Mouse (Mus musculus) megakaryocyte, embryonic 14.5 days (primary cell): ENCODE results near the gene Ksr1. TPM values are rescaled to one million over a fixed set of nuclear protein-coding genes. Genes with fewer than 3 reads are reported as not detected.
"Not testable (repeated sequence)": the region's sequence is repeated elsewhere in the genome, so short reads cannot be mapped to it uniquely, and the experiment has no call there.

Experiments used
- H3K27me3 ChIP-seq: replicated peaks from 2 replicates; pipeline ENCODE3; 2012; ENCODE audit warnings: inconsistent platforms
- H3K36me3 ChIP-seq: replicated peaks from 2 replicates; pipeline ENCODE3; 2012; ENCODE audit warnings: low read length, inconsistent platforms, mixed read lengths
- H3K4me1 ChIP-seq: 2 replicates; pipeline ENCODE4 v1.6.1; 2012; ENCODE audit warnings: inconsistent platforms
- H3K4me3 ChIP-seq: replicated peaks from 2 replicates; pipeline ENCODE3; 2012; ENCODE audit warnings: moderate library complexity, mild to moderate bottlenecking, inconsistent platforms
- H3K9me3 ChIP-seq: 2 replicates; pipeline ENCODE4 v1.6.1; 2012; ENCODE audit warnings: inconsistent platforms
- FLI1 ChIP-seq: IDR thresholded peaks from 2 replicates; pipeline ENCODE4 v1.6.1; 2012; ENCODE audit warnings: low read length, inconsistent platforms, mixed read lengths
- GATA1 ChIP-seq: IDR thresholded peaks from 3 replicates; pipeline ENCODE4 v1.6.1; 2012; ENCODE audit warnings: mixed read lengths, low read length, inconsistent platforms, borderline replicate concordance
- polyA plus RNA-seq: library from polyadenylated mRNA; stranded (reverse); fragments of >175 nt; gene quantifications from 2 replicates; pipeline ENCODE4 v1.2.3, GENCODE M21; 2012; ENCODE audit warnings: low replicate concordance; ENCODE audit not compliant: insufficient read depth

Gene Ksr1
- polyA plus RNA-seq, 1 experiment, result 46.5 TPM

DNA sequence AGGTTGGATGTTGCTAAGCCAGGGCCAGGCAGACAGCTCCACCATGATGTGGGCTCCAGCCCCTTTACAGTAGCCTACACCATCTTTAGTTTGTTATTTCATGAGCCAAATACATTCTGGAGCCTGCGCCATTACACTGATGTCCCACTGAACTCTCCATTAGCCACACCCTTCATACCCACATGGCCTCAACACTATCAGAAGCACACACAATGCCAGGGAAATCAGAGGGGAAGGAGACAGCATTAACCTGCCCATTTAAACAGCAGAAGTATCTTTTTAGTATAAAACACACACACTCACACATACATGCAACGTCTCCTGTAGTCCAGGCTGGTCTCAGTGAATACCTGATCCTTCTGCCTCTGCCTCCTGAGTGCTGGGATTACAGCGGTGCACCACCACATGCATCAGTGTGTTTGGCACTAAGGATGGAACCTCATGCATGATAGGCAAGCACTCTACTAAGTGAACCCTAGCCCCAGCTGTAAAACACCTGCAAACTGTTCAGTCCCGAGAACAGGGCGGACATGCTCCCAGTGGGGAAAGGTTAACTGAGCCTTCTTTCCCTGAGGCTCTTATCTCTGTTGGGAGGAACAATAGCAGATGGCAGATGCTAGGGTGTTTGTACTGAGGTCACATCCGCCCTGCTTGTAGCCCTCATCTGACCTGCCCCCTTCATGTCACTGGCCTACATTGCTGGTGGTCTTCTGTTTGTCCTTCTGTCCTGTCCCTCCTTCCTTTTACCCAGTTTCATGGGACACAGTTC is 138.0 kb downstream of the Ksr1 start:
- TF ChIP-seq FLI1 (no peak), GATA1 (no peak)
- Histone ChIP-seq H3K9me3 (peaks cover 8% of the 10 kb centered on the region), H3K27me3 (no peaks in the 10 kb centered on the region), H3K4me3 (no peak overlapping the region), H3K36me3 (peaks cover 16% of the 10 kb centered on the region), H3K4me1 (peaks cover 45% of the 10 kb centered on the region)

- not testable (repeated sequence) for H3K36me3 ChIP-seq, H3K9me3 ChIP-seq, H3K27me3 ChIP-seq, H3K4me3 ChIP-seq
- peaks cover 53% of the 10 kb centered on the region for H3K4me1 ChIP-seq
Observed at GRCm38 (mm10) chr11:79007356-79007755, 138.9 kb downstream of the Ksr1 start.

DNA sequence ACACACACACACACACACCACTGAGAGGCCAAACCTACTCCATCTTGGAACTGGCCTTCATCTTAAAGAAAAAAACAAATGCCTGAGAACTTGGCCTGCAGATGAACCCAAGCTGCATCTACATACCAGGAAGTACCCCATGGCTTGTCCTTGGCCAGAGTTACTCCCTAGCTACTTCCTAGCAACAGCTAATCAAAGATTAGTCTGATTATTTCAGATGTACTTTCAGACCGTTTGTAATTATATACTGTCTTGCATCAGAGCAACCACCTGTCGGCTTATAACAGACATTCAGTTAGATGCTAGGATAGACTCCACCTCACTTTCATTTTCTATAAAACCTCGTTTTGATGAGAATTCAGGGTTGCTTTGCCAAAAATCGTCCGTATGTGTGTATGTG is 139.8 kb downstream of the Ksr1 start:
- H3K36me3 ChIP-seq, result no peaks in the 10 kb centered on the region
- peaks cover 62% of the 10 kb centered on the region for H3K4me1 ChIP-seq
- no peaks in the 10 kb centered on the region for H3K27me3 ChIP-seq
- TF ChIP-seq FLI1, result no peak
- TF ChIP-seq GATA1, result no peak
- no peaks in the 10 kb centered on the region for H3K9me3 ChIP-seq
- no peak overlapping the region for H3K4me3 ChIP-seq

DNA sequence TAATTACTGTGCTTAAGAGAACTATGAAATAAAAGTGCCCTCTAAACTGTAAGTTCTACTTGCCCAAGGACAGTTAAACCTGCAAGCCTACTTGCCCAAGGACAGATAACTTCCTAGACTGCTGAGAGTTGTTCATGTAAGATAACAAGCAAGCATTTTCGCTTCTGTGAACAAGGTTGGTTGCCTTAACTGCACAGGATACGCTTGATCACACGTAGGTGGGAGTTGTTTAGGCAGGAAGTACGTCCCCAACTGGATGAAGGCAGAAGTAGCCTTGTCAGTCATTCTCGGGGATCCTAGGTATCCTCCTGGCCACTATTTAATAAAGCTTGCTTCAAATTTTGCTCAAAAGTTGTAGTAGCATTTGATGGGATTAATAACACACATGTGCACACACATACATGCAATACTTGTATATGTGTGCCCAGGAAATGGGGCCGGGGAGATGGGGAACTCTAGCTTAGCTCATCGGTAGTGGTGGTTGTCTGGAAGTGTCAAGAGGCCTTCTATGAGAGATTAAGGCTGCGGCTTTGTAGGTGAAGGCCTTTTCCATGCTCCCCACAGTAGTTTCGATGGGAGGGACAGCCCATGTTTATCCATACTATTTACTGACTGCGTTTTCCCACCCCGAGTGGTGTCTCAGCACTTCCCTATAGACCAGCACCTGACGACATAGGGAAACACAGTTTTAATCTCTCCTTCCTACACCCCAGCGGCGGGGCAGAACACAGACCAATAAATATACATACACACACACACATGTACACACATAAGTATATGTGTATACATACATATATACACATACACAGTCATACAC is 140.4 kb downstream of the Ksr1 start:
- H3K4me1 ChIP-seq, result peaks cover 62% of the 10 kb centered on the region
- no peak overlapping the region for H3K4me3 ChIP-seq
- H3K36me3 ChIP-seq, result no peaks in the 10 kb centered on the region
- H3K9me3 ChIP-seq, result no peaks in the 10 kb centered on the region
- no peaks in the 10 kb centered on the region for H3K27me3 ChIP-seq
- TF ChIP-seq GATA1 (no peak), FLI1 (no peak)

DNA sequence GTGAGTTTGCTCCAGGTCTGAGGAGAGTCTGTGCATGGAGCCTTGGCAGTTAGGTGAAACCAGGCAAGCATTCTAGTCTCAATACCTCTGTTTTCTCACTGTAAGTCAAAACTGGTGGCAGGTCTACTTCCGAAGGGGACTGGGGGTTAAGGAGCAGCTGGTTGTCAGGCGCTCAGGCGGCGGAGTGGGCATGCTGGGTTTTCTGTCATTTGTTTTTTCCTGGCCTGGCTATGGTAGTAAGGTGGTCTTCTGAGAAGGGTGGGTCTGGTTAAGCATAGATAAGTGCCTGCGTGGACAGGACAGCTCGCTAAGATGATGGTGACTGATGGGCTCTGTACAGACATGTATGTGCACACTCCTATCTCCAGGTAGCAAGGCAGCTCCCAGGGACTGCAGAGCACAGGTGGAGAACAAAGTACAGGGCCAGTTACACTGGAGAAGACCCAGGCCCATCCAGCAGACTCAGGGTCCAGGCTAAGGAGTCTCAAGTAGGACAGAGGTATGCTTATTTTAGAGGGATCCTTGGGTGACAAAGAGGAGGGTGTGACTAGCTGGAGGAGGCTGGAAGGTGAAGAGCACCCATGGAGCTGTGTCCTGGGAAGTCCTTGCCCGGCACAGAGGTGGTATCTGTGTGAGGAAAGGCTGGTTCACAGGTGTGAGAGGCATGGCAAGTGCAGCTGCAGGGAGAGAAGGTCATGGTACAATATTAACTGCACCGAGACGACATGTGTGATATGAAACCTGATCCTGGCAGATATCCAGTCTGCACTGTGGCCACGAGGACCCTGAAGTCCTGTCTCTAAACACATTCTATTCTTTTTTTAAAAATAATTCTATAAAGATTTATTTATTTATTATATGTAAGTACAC is 142.2 kb downstream of the Ksr1 start:
- H3K27me3 ChIP-seq, result no peaks in the 10 kb centered on the region
- no peak for TF ChIP-seq FLI1
- TF ChIP-seq GATA1, result no peak
- no peak overlapping the region for H3K4me3 ChIP-seq
- H3K36me3 ChIP-seq, result no peaks in the 10 kb centered on the region
- H3K9me3 ChIP-seq, result no peaks in the 10 kb centered on the region
- peaks cover 62% of the 10 kb centered on the region for H3K4me1 ChIP-seq

DNA sequence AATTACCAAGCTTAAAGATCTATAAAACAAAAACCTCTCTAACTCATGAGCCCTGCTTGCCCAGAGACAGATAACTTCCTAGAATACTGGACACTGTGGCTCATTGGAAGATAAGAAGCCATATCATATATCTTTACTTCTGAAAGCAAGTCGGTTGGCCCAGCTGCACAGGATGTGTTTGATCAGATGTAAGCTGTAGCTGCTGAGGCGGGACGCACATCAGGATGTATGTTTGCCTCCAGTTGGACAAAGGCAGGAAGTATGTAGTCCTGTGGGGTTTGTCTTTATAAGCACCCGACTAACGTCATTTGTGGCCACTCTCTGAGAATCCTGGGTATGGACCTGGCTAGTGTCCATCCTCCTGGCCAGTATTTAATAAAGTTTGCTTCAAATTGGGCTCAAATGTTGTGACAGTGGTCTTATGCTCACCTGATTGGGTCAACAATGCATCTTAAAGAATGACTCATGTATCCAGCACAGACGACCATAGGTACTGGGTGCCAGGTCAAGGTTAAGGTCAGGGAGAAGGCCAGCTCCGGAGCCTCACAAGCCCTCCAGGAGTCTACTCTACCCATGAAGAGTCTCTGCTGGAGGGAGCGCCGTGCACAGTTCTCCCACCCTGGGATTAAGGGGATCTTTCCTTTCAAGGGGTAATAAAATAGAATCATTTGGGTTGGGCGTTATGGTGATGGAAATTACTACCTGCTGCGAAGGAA is 143.0 kb downstream of the Ksr1 start:
- H3K4me1 ChIP-seq, result peaks cover 55% of the 10 kb centered on the region

GRCm38 (mm10) chr11:79002551-79002951 is 143.7 kb downstream of the Ksr1 start:
- TF ChIP-seq FLI1 (no peak), GATA1 (no peak)
- no peaks in the 10 kb centered on the region for H3K36me3 ChIP-seq
- peaks cover 6% of the 10 kb centered on the region for H3K9me3 ChIP-seq
- H3K4me3 ChIP-seq, result peak overlapping the region; percentile 29
- no peaks in the 10 kb centered on the region for H3K27me3 ChIP-seq
- peaks cover 48% of the 10 kb centered on the region for H3K4me1 ChIP-seq

More for the DNA sequence above, 143.0 kb downstream of the Ksr1 start:
- no peaks in the 10 kb centered on the region for H3K36me3 ChIP-seq
- 0 out of 2 replicates have a peak, but pooled peaks cover under 1% of the 10 kb centered on the region for H3K9me3 ChIP-seq
- TF ChIP-seq FLI1 (no peak), GATA1 (no peak)
- H3K4me3 ChIP-seq, result peak overlapping the region; percentile 78
- H3K27me3 ChIP-seq, result no peaks in the 10 kb centered on the region

DNA sequence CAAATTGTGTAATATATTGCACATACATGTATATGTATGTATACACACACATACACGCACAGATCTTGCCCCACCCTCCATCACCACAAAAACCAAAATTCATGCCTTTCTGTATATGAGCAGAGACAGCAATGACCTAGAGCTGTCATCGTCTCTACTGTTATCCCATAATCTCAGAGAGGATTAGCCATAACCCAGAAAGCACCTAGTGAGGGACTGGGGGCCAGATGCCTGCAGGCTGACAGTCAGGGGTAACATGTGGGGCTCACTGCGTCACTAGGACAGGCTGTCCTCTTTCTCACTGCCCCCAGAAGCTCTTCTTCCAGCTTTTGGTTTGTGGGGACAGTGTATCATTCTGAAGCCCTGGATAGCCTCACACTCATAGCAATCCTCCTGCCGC is 144.3 kb downstream of the Ksr1 start:
- H3K36me3 ChIP-seq, result no peaks in the 10 kb centered on the region
- H3K27me3 ChIP-seq, result no peaks in the 10 kb centered on the region
- peaks cover 13% of the 10 kb centered on the region for H3K9me3 ChIP-seq
- TF ChIP-seq GATA1, result no peak
- TF ChIP-seq FLI1, result no peak
- no peak overlapping the region for H3K4me3 ChIP-seq
- H3K4me1 ChIP-seq, result peaks cover 47% of the 10 kb centered on the region

GRCm38 (mm10) chr11:78999118-78999517 is 147.1 kb downstream of the Ksr1 start:
- H3K36me3 ChIP-seq, result peaks cover 2% of the 10 kb centered on the region
- TF ChIP-seq FLI1, result no peak
- TF ChIP-seq GATA1, result no peak

GRCm38 (mm10) chr11:78990875-78991543 is 155.2 kb downstream of the Ksr1 start:
- Histone ChIP-seq H3K9me3 (peaks cover 23% of the 10 kb centered on the region), H3K4me1 (peaks cover 13% of the 10 kb centered on the region)
- H3K27me3 ChIP-seq, H3K4me3 ChIP-seq, H3K36me3 ChIP-seq: not testable (repeated sequence)

More at GRCm38 (mm10) chr11:78999118-78999517, 147.1 kb downstream of the Ksr1 start:
- peaks cover 30% of the 10 kb centered on the region for H3K9me3 ChIP-seq
- no peaks in the 10 kb centered on the region for H3K27me3 ChIP-seq
- no peak overlapping the region for H3K4me3 ChIP-seq
- H3K4me1 ChIP-seq, result peaks cover 27% of the 10 kb centered on the region
